ENCODE assay signal across 17 mouse cellular contexts in the genomic region with DNA sequence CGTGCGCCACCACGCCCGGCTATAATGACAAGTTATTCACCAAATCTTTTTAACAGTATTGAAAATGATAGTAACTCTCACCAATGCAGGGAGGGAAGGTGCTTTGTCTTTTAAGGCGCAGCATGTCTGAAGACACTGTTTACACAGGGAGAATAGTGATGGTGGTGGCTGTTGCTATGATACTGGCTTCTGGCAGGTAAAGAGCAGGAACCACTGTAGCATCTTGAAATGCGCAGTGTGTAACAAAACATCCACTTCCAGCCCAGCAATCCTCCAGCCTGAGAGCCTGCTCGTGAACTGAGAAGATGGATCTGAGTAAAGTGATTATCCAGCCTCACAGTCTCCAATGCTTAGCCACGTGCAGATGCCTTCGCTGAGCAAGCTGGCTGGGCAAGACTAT.
"Had no signal": no experiment of that assay in that cellular context is flagged by ENCODE, and none has a peak within 500 bp of the region (broad histone marks: within the 10 kb centered on the region; RNA-seq: fewer than 3 reads in every experiment).

No protein-coding gene starts in this region.

- H3K9ac ChIP-seq: liver, embryonic 15.5 days; liver, postnatal 0 days; lung, embryonic 15.5 days; neural tube, embryonic 12.5 days; stomach, embryonic 15.5 days had no signal

- ATAC-seq: liver, postnatal 0 days; lung, postnatal 0 days had no signal

- H3K27me3 ChIP-seq: liver, embryonic 15.5 days; lung, embryonic 15.5 days; neural tube, embryonic 12.5 days; stomach, embryonic 15.5 days had no signal

- H3K4me1 ChIP-seq: liver, embryonic 15.5 days; lung, embryonic 15.5 days; neural tube, embryonic 12.5 days; stomach, embryonic 15.5 days had no signal

- H3K27ac ChIP-seq: liver, embryonic 15.5 days; lung, embryonic 15.5 days; macrophage; neural tube, embryonic 12.5 days; stomach, embryonic 15.5 days; stomach, postnatal 0 days had no signal

- H3K4me3 ChIP-seq: liver, embryonic 15.5 days; lung, embryonic 15.5 days; megakaryocyte, embryonic 14.5 days; neural tube, embryonic 12.5 days; stomach, embryonic 15.5 days had no signal

- DNase-seq: liver, postnatal 0 days; lung, adult 2 months; lung, postnatal 14 days; lung, postnatal 36 days; midbrain, embryonic 14.5 days; right cerebral cortex, postnatal 14 days; thymus, adult 2 months; thymus, postnatal 25 days; thymus, postnatal 4 days had no signal

- H3K9me3 ChIP-seq: liver, embryonic 15.5 days; lung, embryonic 15.5 days; megakaryocyte, embryonic 14.5 days; neural tube, embryonic 12.5 days; stomach, embryonic 15.5 days had no signal

- H3K36me3 ChIP-seq: liver, embryonic 15.5 days; lung, embryonic 15.5 days; neural tube, embryonic 12.5 days; stomach, embryonic 15.5 days had no signal

- H3K4me2 ChIP-seq: liver, embryonic 15.5 days; lung, embryonic 15.5 days; neural tube, embryonic 12.5 days; stomach, embryonic 15.5 days had no signal
